Mouse (Mus musculus) kidney, embryonic 16.5 days (tissue): ENCODE measurements around the gene Scyl2. TPM values are rescaled to one million over a fixed set of nuclear protein-coding genes. Genes with fewer than 3 reads are reported as not detected.

Experiments used
- ATAC-seq: fragments of 200-750 bp; cut with Nextera tagmentation; 2 replicates; pipeline ENCODE4 v1.8.0; 2017; ENCODE audit warnings: moderate TSS enrichment; ENCODE audit not compliant: low FRiP score, low TSS enrichment
- H3K27ac ChIP-seq: fragments of 300-500 bp; sonication (generic); 2 replicates; pipeline ENCODE4 v1.5.1; 2014; ENCODE audit warnings: low read length
- H3K27me3 ChIP-seq: fragments of 300-500 bp; sonication (generic); 2 replicates; pipeline ENCODE4 v1.6.1; 2014; ENCODE audit warnings: low read length, control low read depth, mixed read lengths; ENCODE audit not compliant: insufficient read depth
- H3K36me3 ChIP-seq: fragments of 300-500 bp; sonication (generic); 2 replicates; pipeline ENCODE4 v1.6.1; 2014; ENCODE audit warnings: low read length, control low read depth, mixed read lengths; ENCODE audit not compliant: insufficient read depth
- H3K4me1 ChIP-seq: fragments of 300-500 bp; sonication (generic); 2 replicates; pipeline ENCODE4 v1.6.1; 2014; ENCODE audit warnings: low read length, control low read depth, mixed read lengths; ENCODE audit not compliant: insufficient read depth
- H3K4me2 ChIP-seq: fragments of 300-500 bp; sonication (generic); replicated peaks from 2 replicates; pipeline ENCODE4 v1.6.1; 2014; ENCODE audit warnings: low read depth, low read length
- H3K4me3 ChIP-seq: fragments of 300-500 bp; sonication (generic); 2 replicates; pipeline ENCODE4 v1.5.1; 2014; ENCODE audit warnings: mild to moderate bottlenecking, low read length
- H3K9ac ChIP-seq: fragments of 300-500 bp; sonication (generic); replicated peaks from 2 replicates; pipeline ENCODE4 v1.6.1; 2014; ENCODE audit warnings: low read length
- H3K9me3 ChIP-seq: fragments of 300-500 bp; sonication (generic); 2 replicates; pipeline ENCODE4 v1.6.1; 2016; ENCODE audit warnings: low read length, control low read depth
- WGBS: fragments of 180-500 bp; shearing (Covaris S2); extraction: QIAGEN DNeasy Blood & Tissue Kit; methylation state at CpG from one replicate; pipeline ENCODE4 v1.1.7; 2014; 5-methylcytosine and 5-hydroxymethylcytosine counted together
- polyA plus RNA-seq: library from polyadenylated mRNA; unstranded; fragments of >200 nt; fragmentation: Nextera tagmentation; extraction: Ambion mirVana; gene quantifications from 2 replicates; pipeline ENCODE4 v1.2.1, GENCODE M21; 2015

Scyl2 gene
- polyA plus RNA-seq, 1 experiment from 2014 or later: 7.6 TPM

DNA sequence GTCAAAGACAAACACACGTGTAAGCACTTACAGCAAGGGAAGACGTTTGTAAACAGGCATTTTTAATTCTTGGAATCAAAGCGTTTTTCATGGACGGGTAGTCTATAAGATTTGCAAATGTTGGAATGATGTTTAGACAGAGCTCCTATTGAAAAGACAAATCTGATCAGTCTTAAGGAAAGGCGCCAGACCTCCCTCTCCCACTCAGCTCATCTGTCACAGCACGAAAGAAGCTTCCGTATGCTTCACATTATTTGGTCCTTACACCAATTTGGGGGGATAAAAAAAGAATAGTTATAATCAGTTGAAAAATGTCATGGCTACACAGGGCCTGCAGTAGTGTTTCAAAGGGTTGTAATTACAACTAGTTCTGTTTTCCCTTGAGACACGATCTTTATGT, 33.2 kb downstream of the Scyl2 start:
- no peak for ATAC-seq
- Histone ChIP-seq H3K27me3 (no peaks in the 10 kb centered on the region), H3K9ac (no peak overlapping the region), H3K4me1 (no peaks in the 10 kb centered on the region), H3K4me3 (no peak overlapping the region), H3K4me2 (no peak overlapping the region), H3K27ac (no peak overlapping the region), H3K9me3 (no peaks in the 10 kb centered on the region), H3K36me3 (peaks cover 50% of the 10 kb centered on the region)
- 89% methylated on average over 8 of the region's 8 CpGs for WGBS

DNA sequence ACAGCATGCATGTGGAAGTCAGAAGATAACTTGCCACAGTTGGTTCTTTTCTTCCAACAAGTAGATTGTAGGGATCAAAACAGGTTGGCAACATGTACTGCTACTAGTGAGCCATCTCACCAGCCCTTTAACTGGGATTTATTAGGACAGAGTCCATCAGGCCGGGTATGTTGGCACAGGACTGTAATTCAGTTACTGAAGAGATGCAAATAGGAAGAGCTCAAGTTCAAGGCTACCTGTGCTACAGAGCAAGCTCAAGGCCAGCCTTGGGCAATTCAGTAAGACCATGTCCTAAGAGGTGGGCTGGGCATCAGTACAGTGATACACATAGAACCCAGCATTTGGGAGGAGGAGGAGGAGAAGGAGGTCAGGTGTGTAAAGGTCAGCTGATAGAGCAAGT, 34.4 kb downstream of the Scyl2 start:
- Histone ChIP-seq H3K27me3 (no peaks in the 10 kb centered on the region), H3K36me3 (peaks cover 41% of the 10 kb centered on the region)
- WGBS: 91% methylated on average over 1 of the region's 1 CpGs

DNA sequence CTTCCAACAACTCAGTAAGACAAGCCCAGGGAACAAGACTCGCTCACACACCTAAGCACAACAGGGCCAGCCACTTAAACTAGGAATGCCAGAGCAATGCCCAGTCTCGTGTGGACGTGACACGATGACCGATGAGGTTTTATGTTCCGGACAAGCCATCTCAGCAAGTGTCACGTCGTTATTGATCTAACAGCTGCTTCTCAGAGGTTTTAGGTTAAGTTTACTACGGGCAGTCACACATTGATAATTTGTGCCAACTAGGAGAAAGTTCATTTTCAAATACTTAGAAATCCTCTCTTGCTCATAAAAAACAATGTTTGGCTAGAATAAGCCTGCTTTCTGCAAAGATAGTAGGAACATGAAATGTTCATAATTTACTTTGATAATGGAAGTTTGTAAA, 39.2 kb downstream of the Scyl2 start:
- no peak overlapping the region for H3K27ac ChIP-seq
- no peak overlapping the region for H3K4me3 ChIP-seq
- no peak for ATAC-seq
- no peaks in the 10 kb centered on the region for H3K9me3 ChIP-seq
- 74% methylated on average over 9 of the region's 9 CpGs for WGBS
- no peaks in the 10 kb centered on the region for H3K27me3 ChIP-seq
- H3K4me2 ChIP-seq: no peak overlapping the region
- H3K36me3 ChIP-seq: peaks cover 29% of the 10 kb centered on the region
- no peak overlapping the region for H3K9ac ChIP-seq
- H3K4me1 ChIP-seq: no peaks in the 10 kb centered on the region

More for the DNA sequence above, 34.4 kb downstream of the Scyl2 start:
- Histone ChIP-seq H3K27ac (no peak overlapping the region), H3K4me2 (no peak overlapping the region), H3K9ac (no peak overlapping the region), H3K4me1 (no peaks in the 10 kb centered on the region), H3K9me3 (no peaks in the 10 kb centered on the region), H3K4me3 (no peak overlapping the region)
- ATAC-seq: no peak

DNA sequence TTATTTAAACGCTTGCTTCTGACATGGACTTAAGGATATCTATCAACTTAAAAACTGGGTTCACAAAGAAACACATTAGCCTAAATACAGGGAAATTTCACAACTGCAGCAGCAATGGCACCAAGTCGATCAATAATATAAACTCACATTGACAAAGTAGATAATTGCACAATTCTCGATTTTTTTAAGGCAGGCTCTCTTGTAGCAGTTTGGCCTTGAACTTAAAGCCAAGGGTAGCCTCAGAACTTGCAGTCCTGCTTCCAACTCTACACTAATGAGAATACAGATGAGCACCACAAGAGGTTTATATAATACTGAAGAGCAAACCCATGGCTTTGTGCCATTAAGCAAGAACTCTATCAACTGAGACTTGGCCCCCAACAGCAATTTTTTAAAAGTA, 49.1 kb downstream of the Scyl2 start:
- Histone ChIP-seq H3K4me2 (no peak overlapping the region), H3K9me3 (no peaks in the 10 kb centered on the region), H3K9ac (no peak overlapping the region), H3K4me3 (no peak overlapping the region), H3K27ac (no peak overlapping the region), H3K4me1 (no peaks in the 10 kb centered on the region), H3K36me3 (peaks cover 17% of the 10 kb centered on the region), H3K27me3 (no peaks in the 10 kb centered on the region)
- 90% methylated on average over 3 of the region's 3 CpGs for WGBS
- no peak for ATAC-seq

DNA sequence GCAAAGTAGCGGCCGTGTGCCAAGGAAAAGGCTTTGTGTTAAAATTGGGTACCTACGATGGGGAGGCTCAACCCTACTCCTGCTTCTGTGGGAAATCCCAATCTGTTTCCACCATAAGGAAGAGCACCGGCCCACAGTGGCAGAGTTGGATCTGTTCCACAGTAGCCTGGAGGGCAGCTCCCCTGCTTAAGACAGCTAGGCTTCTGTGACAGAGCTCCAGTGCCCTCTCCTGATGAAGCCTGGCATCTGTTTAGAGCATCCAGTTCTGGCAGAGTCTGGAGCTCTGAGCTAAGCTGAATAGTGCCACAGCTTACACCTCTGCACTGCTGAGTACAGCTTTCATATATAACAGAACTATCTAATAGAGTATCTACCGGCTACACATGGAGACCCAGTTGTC, 51.1 kb downstream of the Scyl2 start:
- no peaks in the 10 kb centered on the region for H3K9me3 ChIP-seq
- no peak overlapping the region for H3K4me3 ChIP-seq
- WGBS: 88% methylated on average over 5 of the region's 5 CpGs
- H3K36me3 ChIP-seq: no peaks in the 10 kb centered on the region; the same call in none of the 2 replicates
- no peaks in the 10 kb centered on the region for H3K4me1 ChIP-seq
- H3K27me3 ChIP-seq: no peaks in the 10 kb centered on the region
- no peak overlapping the region for H3K4me2 ChIP-seq
- H3K9ac ChIP-seq: no peak overlapping the region
- ATAC-seq: no peak
- H3K27ac ChIP-seq: no peak overlapping the region

DNA sequence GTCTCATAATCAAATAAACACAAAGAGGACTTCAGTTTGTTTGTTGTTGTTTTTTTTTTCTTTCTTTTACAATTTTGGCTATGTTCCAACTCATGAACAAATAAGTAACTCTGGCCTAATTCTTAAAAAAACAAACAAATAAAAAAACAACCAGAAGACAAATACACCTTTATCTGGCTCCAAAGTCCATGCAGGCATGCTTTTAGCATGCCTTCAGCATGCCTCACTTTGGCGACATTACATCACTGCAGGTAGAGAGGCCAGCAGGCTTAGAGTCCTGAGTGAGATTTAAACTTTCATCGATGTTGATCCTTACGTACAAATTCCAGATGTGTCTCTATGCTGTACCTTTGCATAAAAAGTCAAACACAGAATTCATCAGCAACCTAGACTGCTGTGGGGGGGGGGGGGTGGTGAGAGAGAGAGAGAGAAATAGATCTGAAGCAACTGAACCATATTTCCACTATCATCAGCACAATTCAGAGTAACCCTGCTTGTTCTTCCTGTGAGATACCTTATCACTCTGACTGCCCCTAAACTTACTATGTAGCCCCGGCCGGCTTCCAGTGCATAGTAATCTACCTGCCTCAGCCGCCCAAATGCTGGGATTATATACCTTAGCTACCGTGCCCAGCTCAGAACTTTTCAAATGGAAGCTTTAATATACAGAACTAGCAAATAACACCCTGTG, 52.2 kb downstream of the Scyl2 start:
- Histone ChIP-seq H3K27ac (no peak overlapping the region), H3K36me3 (no peaks in the 10 kb centered on the region), H3K4me3 (no peak overlapping the region), H3K4me2 (no peak overlapping the region), H3K4me1 (no peaks in the 10 kb centered on the region), H3K9ac (no peak overlapping the region), H3K27me3 (no peaks in the 10 kb centered on the region), H3K9me3 (no peaks in the 10 kb centered on the region)
- WGBS: 91% methylated on average over 7 of the region's 7 CpGs
- ATAC-seq: no peak

DNA sequence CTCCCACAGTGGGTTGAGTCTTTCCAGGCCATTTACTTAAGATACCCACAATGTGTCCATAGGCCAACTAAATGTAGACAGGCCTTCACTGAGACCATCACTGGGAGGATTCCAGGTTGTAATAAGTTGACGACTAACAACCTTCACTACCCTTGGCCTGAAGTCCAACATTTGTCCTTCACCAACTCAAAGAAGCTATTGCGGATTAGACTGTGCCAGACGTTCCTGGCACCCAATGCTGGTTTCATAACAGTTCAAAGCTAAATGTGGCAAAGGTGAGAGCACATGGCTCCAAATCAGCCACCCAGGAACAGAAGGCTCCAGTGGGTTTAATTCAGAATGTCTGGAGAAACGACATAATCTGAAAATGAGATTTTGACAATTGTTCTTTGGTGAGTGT, 53.0 kb downstream of the Scyl2 start:
- no peak for ATAC-seq
- H3K36me3 ChIP-seq: no peaks in the 10 kb centered on the region
- H3K9me3 ChIP-seq: no peaks in the 10 kb centered on the region
- H3K4me1 ChIP-seq: no peaks in the 10 kb centered on the region
- 93% methylated on average over 4 of the region's 4 CpGs for WGBS
- H3K4me3 ChIP-seq: no peak overlapping the region
- H3K27ac ChIP-seq: no peak overlapping the region
- no peak overlapping the region for H3K4me2 ChIP-seq
- H3K9ac ChIP-seq: no peak overlapping the region
- no peaks in the 10 kb centered on the region for H3K27me3 ChIP-seq

DNA sequence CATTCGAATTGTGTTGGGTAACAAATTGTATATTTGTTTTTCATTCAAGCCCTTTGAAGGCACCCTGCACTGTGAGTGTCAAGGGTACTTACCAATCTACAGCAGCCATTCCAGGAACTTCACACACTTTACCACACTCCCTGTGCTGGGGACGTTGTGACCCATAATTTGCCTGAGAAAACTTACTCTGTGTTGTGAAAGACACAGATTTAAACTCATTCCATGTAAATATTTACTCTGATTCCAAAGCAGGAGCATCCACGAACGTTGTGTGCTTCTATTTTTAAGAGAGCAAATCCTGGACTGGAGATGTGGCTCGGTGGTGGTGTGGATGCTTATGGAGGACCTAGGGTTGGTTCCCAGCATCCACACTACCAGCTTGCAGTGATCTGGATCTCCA, 54.3 kb downstream of the Scyl2 start:
- ATAC-seq: no peak
- no peak overlapping the region for H3K9ac ChIP-seq
- H3K27me3 ChIP-seq: no peaks in the 10 kb centered on the region
- H3K4me1 ChIP-seq: no peaks in the 10 kb centered on the region
- 71% methylated on average over 5 of the region's 5 CpGs for WGBS
- no peaks in the 10 kb centered on the region for H3K9me3 ChIP-seq
- H3K27ac ChIP-seq: no peak overlapping the region
- H3K36me3 ChIP-seq: no peaks in the 10 kb centered on the region
- H3K4me3 ChIP-seq: no peak overlapping the region
- H3K4me2 ChIP-seq: no peak overlapping the region

DNA sequence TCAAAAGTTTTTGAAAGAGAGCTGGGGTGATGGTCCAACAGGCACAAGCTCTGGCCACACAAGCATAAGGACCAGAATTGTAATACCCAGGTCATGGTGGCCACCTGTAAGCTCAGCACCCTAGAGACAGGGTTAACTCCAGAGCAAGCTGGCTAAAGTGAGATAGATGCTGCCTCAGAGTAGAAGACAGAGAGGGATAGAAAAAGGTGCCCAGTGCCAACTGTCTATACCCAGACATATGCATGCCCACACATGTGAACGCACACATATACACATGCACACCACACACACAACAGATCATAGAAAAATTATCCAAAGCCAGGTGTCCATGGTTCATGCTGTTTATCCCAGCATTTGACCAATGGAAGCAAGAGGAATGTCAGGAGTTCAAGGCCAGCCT, 55.5 kb downstream of the Scyl2 start:
- ATAC-seq: no peak
- no peak overlapping the region for H3K27ac ChIP-seq
- WGBS: 100% methylated on average over 1 of the region's 1 CpGs

DNA sequence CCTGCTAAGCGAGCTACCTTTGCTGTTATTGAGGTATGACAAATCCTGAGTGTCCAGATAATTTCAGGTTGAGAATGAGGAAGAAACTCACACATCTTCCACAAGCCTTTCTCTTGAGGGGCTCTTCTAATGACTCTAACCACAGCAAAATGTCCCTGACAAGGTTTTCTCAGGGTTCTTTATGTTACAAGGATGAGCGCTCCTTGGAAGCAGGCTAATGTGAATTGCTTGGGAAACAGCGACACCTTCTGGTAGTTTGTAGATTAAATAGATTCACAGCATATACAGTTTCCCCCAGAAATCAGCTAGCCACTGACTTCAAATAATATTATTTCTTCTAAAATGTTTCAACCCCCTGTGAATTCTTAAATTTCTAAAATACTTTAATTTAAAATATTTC, 56.0 kb downstream of the Scyl2 start:
- WGBS: 34% methylated on average over 3 of the region's 3 CpGs
- Histone ChIP-seq H3K27ac (no peak overlapping the region), H3K9me3 (no peaks in the 10 kb centered on the region), H3K27me3 (no peaks in the 10 kb centered on the region), H3K4me3 (no peak overlapping the region), H3K4me1 (no peaks in the 10 kb centered on the region), H3K4me2 (no peak overlapping the region), H3K9ac (no peak overlapping the region), H3K36me3 (no peaks in the 10 kb centered on the region)
- ATAC-seq: peak; percentile 65; the same call in 1 of the 2 replicates

More for the DNA sequence above, 55.5 kb downstream of the Scyl2 start:
- no peak overlapping the region for H3K4me3 ChIP-seq
- H3K4me2 ChIP-seq: no peak overlapping the region
- H3K27me3 ChIP-seq: no peaks in the 10 kb centered on the region
- no peaks in the 10 kb centered on the region for H3K9me3 ChIP-seq
- H3K9ac ChIP-seq: no peak overlapping the region
- H3K4me1 ChIP-seq: no peaks in the 10 kb centered on the region
- no peaks in the 10 kb centered on the region for H3K36me3 ChIP-seq
